Mouse (Mus musculus) ES-E14 (cell line): ENCODE measurements around the gene Sap18.

Experiments
- MAFK ChIP-seq: IDR thresholded peaks from 2 replicates; pipeline ENCODE4 v1.6.1; 2014; ENCODE audit warnings: mild to moderate bottlenecking, low read depth, low read length, inconsistent platforms; ENCODE audit not compliant: insufficient read depth
- ZC3H11A ChIP-seq: IDR thresholded peaks from 2 replicates; pipeline ENCODE4 v1.6.1; 2012; ENCODE audit warnings: low read depth, mild to moderate bottlenecking, inconsistent platforms, low read length, borderline replicate concordance
- ZNF384 ChIP-seq: IDR thresholded peaks from 2 replicates; pipeline ENCODE4 v1.6.1; 2012; ENCODE audit warnings: low read depth, low read length, inconsistent platforms

DNA sequence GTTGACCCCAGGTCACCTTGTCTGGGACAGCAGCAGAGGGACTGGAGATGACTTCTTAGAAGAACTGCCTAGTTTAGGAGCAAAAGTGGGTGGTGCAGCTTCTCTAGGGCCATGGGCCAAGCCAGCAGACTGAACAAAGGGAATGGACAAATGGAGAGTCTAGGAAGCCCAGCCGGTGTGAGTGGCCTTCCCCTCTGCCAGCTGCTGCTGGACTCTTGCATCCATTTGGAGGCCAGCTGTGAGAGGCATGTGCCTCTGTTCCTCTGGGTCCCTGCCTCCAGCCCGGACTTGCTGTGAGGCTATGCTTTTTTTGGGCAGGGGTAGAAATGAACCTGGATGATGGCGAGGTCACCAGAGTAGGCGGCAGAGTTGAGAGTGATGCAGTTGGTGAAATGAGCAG, 39.7 kb upstream of the Sap18 start, which contains the start of gene Lats2:
- TF ChIP-seq ZC3H11A: no peak
- no peak for TF ChIP-seq MAFK
- no peak for TF ChIP-seq ZNF384
